Mouse (Mus musculus): ENCODE results near the gene Dysf.
A peak's percentile ranks its signal among the peaks of the same experiment; 100 is the strongest.

DNA sequence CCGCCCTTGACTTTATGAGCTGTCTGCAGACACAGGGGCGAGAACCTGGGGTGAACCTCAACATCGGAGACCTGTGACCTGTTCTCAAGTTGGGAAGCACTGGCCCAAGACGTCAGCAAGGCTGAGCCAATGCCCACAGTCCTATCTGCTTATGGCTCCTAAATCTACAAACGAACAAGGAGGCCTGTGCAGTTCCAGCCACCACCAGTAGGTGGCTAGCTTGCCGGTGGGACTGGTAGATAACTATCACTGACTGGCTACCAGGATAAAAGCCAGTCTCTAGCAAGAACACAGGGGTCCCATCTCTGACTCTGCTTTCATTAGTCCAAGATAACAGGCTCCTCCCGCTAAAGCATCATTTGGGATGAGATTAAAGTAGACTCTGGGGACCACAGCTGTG is 86.6 kb downstream of the Dysf start:
- TF ChIP-seq CTCF (IDR thresholded peaks at IDR 0.05; ENCODE audit: borderline replicate concordance, insufficient read depth, low read depth, low read length) (peak; percentile 80), POLR2A (IDR thresholded peaks at IDR 0.05; ENCODE audit: borderline replicate concordance, insufficient read depth, low read length) (no peak)
